Mouse (Mus musculus): ENCODE results near the gene Fcer2a. TPM values are rescaled to one million over a fixed set of nuclear protein-coding genes. Genes with fewer than 3 reads are reported as not detected.
A peak's percentile ranks its signal among the peaks of the same experiment; 100 is the strongest.

Fcer2a gene
- polyA plus RNA-seq, 1 experiment, result not detected

- Histone ChIP-seq H3K4me3 (ENCODE audit: low read depth, low read length) (no peak overlapping the region), H3K27ac (ENCODE audit: insufficient read depth, low read length) (no peak overlapping the region), H3K4me1 (ENCODE audit: control insufficient read depth, insufficient read depth, low read length) (no peaks in the 10 kb centered on the region), H3K9ac (ENCODE audit: low read depth, poor library complexity, severe bottlenecking) (no peak overlapping the region), H3K9me3 (replicated peaks; ENCODE audit: control insufficient read depth, insufficient read depth, low read length, poor library complexity, severe bottlenecking) (no peaks in the 10 kb centered on the region), H3K36me3 (ENCODE audit: control insufficient read depth, insufficient read depth, low read length, poor library complexity, severe bottlenecking) (no peaks in the 10 kb centered on the region), H3K27me3 (ENCODE audit: control insufficient read depth, insufficient read depth, low read length, poor library complexity, severe bottlenecking) (no peaks in the 10 kb centered on the region)
- peak; percentile 99 for TF ChIP-seq CTCF (IDR thresholded peaks at IDR 0.05; ENCODE audit: low read depth, low read length)
- 0 out of 2 replicates have a peak, but pooled peaks have one; percentile 12 for TF ChIP-seq EP300 (IDR thresholded peaks at IDR 0.05; ENCODE audit: insufficient read depth, low read depth, low read length)
- no peak for TF ChIP-seq POLR2A (IDR thresholded peaks at IDR 0.05; ENCODE audit: insufficient read depth, low read length)
Measured at GRCm38 (mm10) chr8:3718559-3718958, 24.6 kb upstream of the Fcer2a start.

GRCm38 (mm10) chr8:3717321-3717954, 23.5 kb upstream of the Fcer2a start:
- Histone ChIP-seq H3K27me3 (ENCODE audit: control insufficient read depth, insufficient read depth, low read length, poor library complexity, severe bottlenecking) (no peaks in the 10 kb centered on the region), H3K4me1 (ENCODE audit: control insufficient read depth, insufficient read depth, low read length) (no peaks in the 10 kb centered on the region), H3K9me3 (replicated peaks; ENCODE audit: control insufficient read depth, insufficient read depth, low read length, poor library complexity, severe bottlenecking) (no peaks in the 10 kb centered on the region), H3K36me3 (ENCODE audit: control insufficient read depth, insufficient read depth, low read length, poor library complexity, severe bottlenecking) (no peaks in the 10 kb centered on the region), H3K9ac (ENCODE audit: low read depth, poor library complexity, severe bottlenecking) (no peak overlapping the region), H3K4me3 (ENCODE audit: low read depth, low read length) (no peak overlapping the region), H3K27ac (ENCODE audit: insufficient read depth, low read length) (no peak overlapping the region)
- TF ChIP-seq CTCF (IDR thresholded peaks at IDR 0.05; ENCODE audit: low read depth, low read length), result no peak
- TF ChIP-seq EP300 (IDR thresholded peaks at IDR 0.05; ENCODE audit: insufficient read depth, low read depth, low read length), result no peak
- TF ChIP-seq POLR2A (IDR thresholded peaks at IDR 0.05; ENCODE audit: insufficient read depth, low read length), result no peak

GRCm38 (mm10) chr8:3711646-3712045, 17.7 kb upstream of the Fcer2a start:
- TF ChIP-seq POLR2A (IDR thresholded peaks at IDR 0.05; ENCODE audit: insufficient read depth, low read length) (no peak), CTCF (IDR thresholded peaks at IDR 0.05; ENCODE audit: low read depth, low read length) (no peak)
- no peaks in the 10 kb centered on the region; the same call in 1 of the 2 replicates for H3K27me3 ChIP-seq (ENCODE audit: control insufficient read depth, insufficient read depth, low read length, poor library complexity, severe bottlenecking)
- H3K9me3 ChIP-seq (replicated peaks; ENCODE audit: control insufficient read depth, insufficient read depth, low read length, poor library complexity, severe bottlenecking), result no peaks in the 10 kb centered on the region

GRCm38 (mm10) chr8:3710312-3710711, 16.3 kb upstream of the Fcer2a start:
- H3K9ac ChIP-seq (ENCODE audit: low read depth, poor library complexity, severe bottlenecking), result no peak overlapping the region
- H3K4me3 ChIP-seq (ENCODE audit: low read depth, low read length), result no peak overlapping the region
- H3K36me3 ChIP-seq (ENCODE audit: control insufficient read depth, insufficient read depth, low read length, poor library complexity, severe bottlenecking), result no peaks in the 10 kb centered on the region
- no peaks in the 10 kb centered on the region; the same call in 1 of the 2 replicates for H3K27me3 ChIP-seq (ENCODE audit: control insufficient read depth, insufficient read depth, low read length, poor library complexity, severe bottlenecking)
- no peaks in the 10 kb centered on the region for H3K9me3 ChIP-seq (replicated peaks; ENCODE audit: control insufficient read depth, insufficient read depth, low read length, poor library complexity, severe bottlenecking)
- TF ChIP-seq POLR2A (IDR thresholded peaks at IDR 0.05; ENCODE audit: insufficient read depth, low read length), result no peak
- no peak for TF ChIP-seq EP300 (IDR thresholded peaks at IDR 0.05; ENCODE audit: insufficient read depth, low read depth, low read length)
- no peak for TF ChIP-seq CTCF (IDR thresholded peaks at IDR 0.05; ENCODE audit: low read depth, low read length)
- H3K4me1 ChIP-seq (ENCODE audit: control insufficient read depth, insufficient read depth, low read length), result no peaks in the 10 kb centered on the region
- no peak overlapping the region for H3K27ac ChIP-seq (ENCODE audit: insufficient read depth, low read length)

More at GRCm38 (mm10) chr8:3711646-3712045, 17.7 kb upstream of the Fcer2a start:
- Histone ChIP-seq H3K36me3 (ENCODE audit: control insufficient read depth, insufficient read depth, low read length, poor library complexity, severe bottlenecking) (no peaks in the 10 kb centered on the region), H3K4me1 (ENCODE audit: control insufficient read depth, insufficient read depth, low read length) (no peaks in the 10 kb centered on the region), H3K27ac (ENCODE audit: insufficient read depth, low read length) (no peak overlapping the region), H3K9ac (ENCODE audit: low read depth, poor library complexity, severe bottlenecking) (no peak overlapping the region), H3K4me3 (ENCODE audit: low read depth, low read length) (no peak overlapping the region)

DNA sequence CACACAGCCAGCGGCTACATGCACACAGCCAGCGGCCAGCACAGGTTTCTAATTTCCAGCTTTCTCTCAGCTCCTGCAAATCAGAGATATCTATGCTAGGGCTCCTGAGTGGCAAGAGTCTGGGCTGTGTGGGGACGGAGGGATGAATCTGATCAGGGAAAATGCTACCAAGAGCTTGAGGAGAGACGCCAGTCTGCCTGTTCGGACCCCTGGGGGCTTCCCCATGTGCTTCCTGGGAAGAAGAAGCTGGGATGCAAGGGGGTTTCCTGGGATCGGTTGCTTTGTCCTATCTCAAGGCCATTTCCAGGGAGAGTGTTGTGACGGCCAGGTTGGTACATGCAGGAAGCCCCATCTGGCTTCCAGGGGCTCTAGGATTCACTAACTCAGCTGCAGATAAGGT, 13.6 kb upstream of the Fcer2a start:
- Histone ChIP-seq H3K27me3 (ENCODE audit: control insufficient read depth, insufficient read depth, low read length, poor library complexity, severe bottlenecking) (no peaks in the 10 kb centered on the region; the same call in 1 of the 2 replicates), H3K36me3 (ENCODE audit: control insufficient read depth, insufficient read depth, low read length, poor library complexity, severe bottlenecking) (no peaks in the 10 kb centered on the region), H3K9ac (ENCODE audit: low read depth, poor library complexity, severe bottlenecking) (no peak overlapping the region), H3K27ac (ENCODE audit: insufficient read depth, low read length) (no peak overlapping the region), H3K4me3 (ENCODE audit: low read depth, low read length) (no peak overlapping the region), H3K4me1 (ENCODE audit: control insufficient read depth, insufficient read depth, low read length) (no peaks in the 10 kb centered on the region), H3K9me3 (replicated peaks; ENCODE audit: control insufficient read depth, insufficient read depth, low read length, poor library complexity, severe bottlenecking) (no peaks in the 10 kb centered on the region)
- TF ChIP-seq POLR2A (IDR thresholded peaks at IDR 0.05; ENCODE audit: insufficient read depth, low read length), result no peak
- no peak for TF ChIP-seq CTCF (IDR thresholded peaks at IDR 0.05; ENCODE audit: low read depth, low read length)
- TF ChIP-seq EP300 (IDR thresholded peaks at IDR 0.05; ENCODE audit: insufficient read depth, low read depth, low read length), result no peak

- H3K9ac ChIP-seq (ENCODE audit: low read depth, poor library complexity, severe bottlenecking), result no peak overlapping the region
- no peak overlapping the region for H3K4me3 ChIP-seq (ENCODE audit: low read depth, low read length)
- no peak overlapping the region for H3K27ac ChIP-seq (ENCODE audit: insufficient read depth, low read length)
- no peaks in the 10 kb centered on the region; the same call in 1 of the 2 replicates for H3K27me3 ChIP-seq (ENCODE audit: control insufficient read depth, insufficient read depth, low read length, poor library complexity, severe bottlenecking)
- no peaks in the 10 kb centered on the region for H3K9me3 ChIP-seq (replicated peaks; ENCODE audit: control insufficient read depth, insufficient read depth, low read length, poor library complexity, severe bottlenecking)
- H3K4me1 ChIP-seq (ENCODE audit: control insufficient read depth, insufficient read depth, low read length), result no peaks in the 10 kb centered on the region
- no peaks in the 10 kb centered on the region for H3K36me3 ChIP-seq (ENCODE audit: control insufficient read depth, insufficient read depth, low read length, poor library complexity, severe bottlenecking)
- peak; percentile 36 for TF ChIP-seq CTCF (IDR thresholded peaks at IDR 0.05; ENCODE audit: low read depth, low read length)
- no peak for TF ChIP-seq POLR2A (IDR thresholded peaks at IDR 0.05; ENCODE audit: insufficient read depth, low read length)
Measured at GRCm38 (mm10) chr8:3705711-3706110, 11.7 kb upstream of the Fcer2a start.
